In genomic region chr16:96387685-96388371, GRCm38 (mm10) we compare ENCODE assay signal across 28 mouse cellular contexts. TPM values are rescaled to one million over a fixed set of nuclear protein-coding genes. Genes with fewer than 3 reads are reported as not detected.
DNase-seq lines count a peak whose midpoint lies in the region; ATAC-seq lines count a peak whose summit lies in the region.
"Had no signal": no experiment of that assay in that cellular context is flagged by ENCODE, and none has a peak within 500 bp of the region (broad histone marks: within the 10 kb centered on the region; RNA-seq: fewer than 3 reads in every experiment).

No protein-coding gene starts in this region.

- peak; percentile 58 for ATAC-seq in common myeloid progenitor, adult 5-6 weeks (replicated peaks; ENCODE audit: low read depth, poor library complexity, severe bottlenecking)
- peak; percentile 72 for ATAC-seq in megakaryocyte progenitor cell, adult 5-6 weeks (replicated peaks; ENCODE audit: poor library complexity)
- ATAC-seq: activated CD4-positive, CD25-positive, alpha-beta regulatory T cell, adult 4 months; CD4-positive, CD25-positive, alpha-beta regulatory T cell, adult 4 months; forebrain, embryonic 15.5 days; hindbrain, embryonic 16.5 days; intestine, embryonic 15.5 days had no signal

- 89% methylated on average over 6 of the region's 6 CpGs for WGBS in forebrain, embryonic 10.5 days

- H3K36me3 ChIP-seq in forebrain, embryonic 10.5 days (replicated peaks) = no peaks in the 10 kb centered on the region
- H3K36me3 ChIP-seq: forebrain, embryonic 15.5 days; heart, embryonic 12.5 days; heart, embryonic 15.5 days; hindbrain, embryonic 10.5 days; hindbrain, embryonic 13.5 days; intestine, embryonic 15.5 days had no signal

- H3K27me3 ChIP-seq in forebrain, embryonic 10.5 days (ENCODE audit: poor library complexity, severe bottlenecking) = no peaks in the 10 kb centered on the region
- H3K27me3 ChIP-seq: forebrain, embryonic 15.5 days; heart, embryonic 12.5 days; heart, embryonic 15.5 days; hindbrain, embryonic 13.5 days; intestine, embryonic 15.5 days had no signal

- H3K4me1 ChIP-seq in forebrain, embryonic 10.5 days = no peaks in the 10 kb centered on the region
- H3K4me1 ChIP-seq: forebrain, embryonic 15.5 days; heart, embryonic 12.5 days; heart, embryonic 15.5 days; hindbrain, embryonic 10.5 days; hindbrain, embryonic 13.5 days; intestine, embryonic 15.5 days had no signal

- peak; percentile 19 for DNase-seq in A20 (ENCODE audit: low read depth, low spot score)
- no peak for DNase-seq in forebrain, embryonic 10.5 days (ENCODE audit: extremely low spot score, low spot score)
- DNase-seq in right cerebral cortex, adult 18-20 months = no peak
- DNase-seq in left cerebral cortex, adult 8-10 months (ENCODE audit: low spot score in 2 of 2) = no peak
- DNase-seq: adrenal gland, adult 8-10 months; adrenal gland, postnatal 25 days; cerebellum, adult 11-12 months; cerebellum, adult 8-10 months; cerebellum, postnatal 10 days; cerebellum, postnatal 36 days; gastrocnemius, postnatal 25 days; heart, postnatal 10 days; heart, postnatal 36 days had no signal

- no peak overlapping the region for H3K4me3 ChIP-seq in forebrain, embryonic 10.5 days
- H3K4me3 ChIP-seq: forebrain, embryonic 15.5 days; heart, embryonic 12.5 days; heart, embryonic 15.5 days; hindbrain, embryonic 10.5 days; hindbrain, embryonic 13.5 days; intestine, embryonic 15.5 days had no signal

- no peaks in the 10 kb centered on the region for H3K9me3 ChIP-seq in forebrain, embryonic 10.5 days
- H3K9me3 ChIP-seq: forebrain, embryonic 15.5 days; heart, embryonic 15.5 days; hindbrain, embryonic 10.5 days; hindbrain, embryonic 13.5 days; intestine, embryonic 15.5 days had no signal

- H3K27ac ChIP-seq in forebrain, embryonic 10.5 days = no peak overlapping the region
- H3K27ac ChIP-seq: forebrain, embryonic 15.5 days; heart, embryonic 15.5 days; hindbrain, embryonic 10.5 days; hindbrain, embryonic 13.5 days; intestine, embryonic 15.5 days had no signal

RNA-seq across cellular contexts. Expression of gene Itgb2l, which starts 55.6 kb away (rescaled TPM):
- total RNA-seq in common myeloid progenitor, adult 5-6 weeks (2017) = 0.97 and 4.9 TPM in 2 replicates
- total RNA-seq in megakaryocyte progenitor cell, adult 5-6 weeks (2015) = 4.5 and 6.3 TPM in 2 replicates
- total RNA-seq in megakaryocyte progenitor cell, adult 5-6 weeks (2017) = 8.2 and 9.5 TPM in 2 replicates
- polyA plus RNA-seq in forebrain, embryonic 10.5 days (2016; fragmentation: Nextera tagmentation; extraction: Ambion mirVana) = not detected in 2 replicates
- not detected for total RNA-seq in left cerebral cortex, adult 8-10 months (2022)
- total RNA-seq: adrenal gland, adult 8-10 months; adrenal gland, postnatal 25 days; ES-E14; gastrocnemius, adult 8-10 months; gastrocnemius, postnatal 25 days; heart, postnatal 10 days; heart, postnatal 36 days had no signal
- polyA plus RNA-seq: activated CD4-positive, CD25-positive, alpha-beta regulatory T cell, adult 4 months; CD4-positive, CD25-positive, alpha-beta regulatory T cell, adult 4 months; embryonic facial prominence, embryonic 11.5 days; forebrain, embryonic 11.5 days; forebrain, embryonic 15.5 days; heart, embryonic 12.5 days; heart, embryonic 15.5 days; hindbrain, embryonic 10.5 days; hindbrain, embryonic 13.5 days had no signal
